Mouse (Mus musculus): ENCODE measurements at regions not wholly inside any gene's neighbourhood (a gene's known extent, or its start where the extent isn't known, plus 50 kb on each side); places are given as distances from the start of the nearest gene placed in this dataset.

- Histone ChIP-seq H3K4me1 (ENCODE audit: control insufficient read depth in 1 of 2, insufficient read depth in 2 of 2, low read length in 2 of 2) (no peaks in the 10 kb centered on the region), H3K27ac (ENCODE audit: control insufficient read depth, low read depth, low read length) (no peak overlapping the region), H3K27me3 (ENCODE audit: control insufficient read depth in 1 of 2, insufficient read depth in 2 of 2, low read length in 2 of 2) (no peaks in the 10 kb centered on the region), H3K9me3 (replicated peaks; ENCODE audit: insufficient read depth, low read length) (no peaks in the 10 kb centered on the region), H3K79me2 (ENCODE audit: control insufficient read depth, insufficient read depth, low read length, poor library complexity) (no peaks in the 10 kb centered on the region), H3K36me3 (ENCODE audit: control insufficient read depth in 1 of 2, insufficient read depth in 2 of 2, low read length in 2 of 2) (no peaks in the 10 kb centered on the region), H3K9ac (ENCODE audit: control insufficient read depth, low read depth, low read length, poor library complexity, severe bottlenecking) (no peak overlapping the region), H3K4me3 (ENCODE audit: control insufficient read depth in 1 of 2, insufficient read depth in 1 of 2, low read depth in 2 of 2, low read length in 2 of 2) (no peak overlapping the region)
- no peak for TF ChIP-seq POLR2AphosphoS5 (IDR thresholded peaks at IDR 0.05; ENCODE audit: borderline replicate concordance, low read depth, low read length)
- no peak for TF ChIP-seq TAL1 (IDR thresholded peaks at IDR 0.05; ENCODE audit: low read length)
- no peak for TF ChIP-seq CHD2 (IDR thresholded peaks at IDR 0.05; ENCODE audit: low read length)
- TF ChIP-seq SMC3 (IDR thresholded peaks at IDR 0.05; ENCODE audit: low read depth, low read length), result no peak
- no peak for TF ChIP-seq GABPA (IDR thresholded peaks at IDR 0.05; ENCODE audit: low read depth, low read length)
- no peak for TF ChIP-seq ZKSCAN1 (IDR thresholded peaks at IDR 0.05; ENCODE audit: low read depth, low read length)
- TF ChIP-seq EP300 (IDR thresholded peaks at IDR 0.05; ENCODE audit: low read depth in 1 of 2, low read length in 2 of 2), result no peak
- no peak for TF ChIP-seq MAX (IDR thresholded peaks at IDR 0.05; ENCODE audit: low read length)
- no peak for TF ChIP-seq CTCF (IDR thresholded peaks at IDR 0.05 in 2 of 3, conservative IDR thresholded peaks at IDR 0.05 in 1 of 3; ENCODE audit: control insufficient read depth in 1 of 3, insufficient read depth in 1 of 3, low read depth in 2 of 3, low read length in 3 of 3, poor library complexity in 1 of 3, severe bottlenecking in 1 of 3)
- TF ChIP-seq MAZ (IDR thresholded peaks at IDR 0.05; ENCODE audit: low read depth, low read length), result no peak
- TF ChIP-seq RCOR1 (IDR thresholded peaks at IDR 0.05; ENCODE audit: low read depth, low read length), result no peak
- no peak for TF ChIP-seq USF2 (IDR thresholded peaks at IDR 0.05; ENCODE audit: borderline replicate concordance in 1 of 2, insufficient read depth in 1 of 2, low read depth in 1 of 2, low read length in 2 of 2)
- TF ChIP-seq SIN3A (IDR thresholded peaks at IDR 0.05; ENCODE audit: low read length), result no peak
- TF ChIP-seq ELF1 (IDR thresholded peaks at IDR 0.05; ENCODE audit: low read depth, low read length), result no peak
- no peak for TF ChIP-seq CHD1 (IDR thresholded peaks at IDR 0.05; ENCODE audit: low read depth, low read length)
- TF ChIP-seq RAD21 (IDR thresholded peaks at IDR 0.05; ENCODE audit: low read depth, low read length), result no peak
- TF ChIP-seq TCF12 (IDR thresholded peaks at IDR 0.05; ENCODE audit: low read depth, low read length), result no peak
- TF ChIP-seq MXI1 (IDR thresholded peaks at IDR 0.05; ENCODE audit: low read depth, low read length), result no peak
- TF ChIP-seq GATA1 (IDR thresholded peaks at IDR 0.05; ENCODE audit: low read depth, low read length), result no peak
- no peak for TF ChIP-seq ETS1 (IDR thresholded peaks at IDR 0.05; ENCODE audit: low read depth, low read length)
- DNase-seq (ENCODE audit: low read depth, low spot score), result no peak
Measured at GRCm38 (mm10) chr1:57201274-57201673, 176.1 kb upstream of the 1700066M21Rik start.

- no peak for DNase-seq (ENCODE audit: low read depth, low spot score)
- no peaks in the 10 kb centered on the region for H3K9me3 ChIP-seq (replicated peaks; ENCODE audit: insufficient read depth, low read length)
- no peaks in the 10 kb centered on the region for H3K36me3 ChIP-seq (ENCODE audit: control insufficient read depth in 1 of 2, insufficient read depth in 2 of 2, low read length in 2 of 2)
- no peak overlapping the region for H3K9ac ChIP-seq (ENCODE audit: control insufficient read depth, low read depth, low read length, poor library complexity, severe bottlenecking)
- H3K4me1 ChIP-seq (ENCODE audit: control insufficient read depth in 1 of 2, insufficient read depth in 2 of 2, low read length in 2 of 2), result no peaks in the 10 kb centered on the region
- H3K4me3 ChIP-seq (ENCODE audit: control insufficient read depth in 1 of 2, insufficient read depth in 1 of 2, low read depth in 2 of 2, low read length in 2 of 2), result no peak overlapping the region
- H3K79me2 ChIP-seq (ENCODE audit: control insufficient read depth, insufficient read depth, low read length, poor library complexity), result no peaks in the 10 kb centered on the region
- H3K27me3 ChIP-seq (ENCODE audit: control insufficient read depth in 1 of 2, insufficient read depth in 2 of 2, low read length in 2 of 2), result no peaks in the 10 kb centered on the region
- no peak overlapping the region for H3K27ac ChIP-seq (ENCODE audit: control insufficient read depth, low read depth, low read length)
- TF ChIP-seq GATA1 (IDR thresholded peaks at IDR 0.05; ENCODE audit: low read depth, low read length), result no peak
- TF ChIP-seq TBP (IDR thresholded peaks at IDR 0.05; ENCODE audit: low read depth, low read length), result no peak
- TF ChIP-seq ZKSCAN1 (IDR thresholded peaks at IDR 0.05; ENCODE audit: low read depth, low read length), result no peak
- TF ChIP-seq RCOR1 (IDR thresholded peaks at IDR 0.05; ENCODE audit: low read depth, low read length), result no peak
- no peak for TF ChIP-seq SIN3A (IDR thresholded peaks at IDR 0.05; ENCODE audit: low read length)
- no peak for TF ChIP-seq ZNF384 (IDR thresholded peaks at IDR 0.05; ENCODE audit: low read depth, low read length)
- no peak for TF ChIP-seq ZC3H11A (IDR thresholded peaks at IDR 0.05; ENCODE audit: low read depth, low read length)
- no peak for TF ChIP-seq POLR2AphosphoS5 (IDR thresholded peaks at IDR 0.05; ENCODE audit: borderline replicate concordance, low read depth, low read length)
- no peak for TF ChIP-seq POLR2A (IDR thresholded peaks at IDR 0.05; ENCODE audit: control insufficient read depth in 1 of 2, insufficient read depth in 1 of 2, low read depth in 1 of 2, low read length in 2 of 2, poor library complexity in 1 of 2)
- TF ChIP-seq RAD21 (IDR thresholded peaks at IDR 0.05; ENCODE audit: low read depth, low read length), result no peak
- TF ChIP-seq SMC3 (IDR thresholded peaks at IDR 0.05; ENCODE audit: low read depth, low read length), result no peak
- TF ChIP-seq TCF12 (IDR thresholded peaks at IDR 0.05; ENCODE audit: low read depth, low read length), result no peak
- no peak for TF ChIP-seq E2F4 (IDR thresholded peaks at IDR 0.05; ENCODE audit: borderline replicate concordance, low read depth, low read length)
Measured at GRCm38 (mm10) chr1:57204331-57204730, 173.1 kb upstream of the 1700066M21Rik start.
